Mouse (Mus musculus) kidney, embryonic 14.5 days (tissue): ENCODE measurements around the gene Irgm1. TPM values are rescaled to one million over a fixed set of nuclear protein-coding genes. Genes with fewer than 3 reads are reported as not detected.
"Not testable (repeated sequence)": the region's sequence is repeated elsewhere in the genome, so short reads cannot be mapped to it uniquely, and the experiment has no call there.

Source experiments
- ATAC-seq: fragments of 200-750 bp; cut with Nextera tagmentation; 2 replicates; pipeline ENCODE4 v1.8.0; 2017; ENCODE audit warnings: moderate number of reproducible peaks, mild to moderate bottlenecking, moderate TSS enrichment, moderate library complexity; ENCODE audit not compliant: low FRiP score, low TSS enrichment
- H3K27ac ChIP-seq: fragments of 300-500 bp; sonication (generic); 2 replicates; pipeline ENCODE4 v1.5.1; 2014; ENCODE audit warnings: low read depth, mild to moderate bottlenecking, low read length, moderate library complexity, mixed read lengths
- H3K27me3 ChIP-seq: fragments of 300-500 bp; sonication (generic); 2 replicates; pipeline ENCODE4 v1.6.1; 2014; ENCODE audit warnings: mild to moderate bottlenecking, low read length; ENCODE audit not compliant: control insufficient read depth, insufficient read depth
- H3K36me3 ChIP-seq: fragments of 300-500 bp; sonication (generic); 2 replicates; pipeline ENCODE4 v1.6.1; 2014; ENCODE audit warnings: low read length, mixed read lengths; ENCODE audit not compliant: control insufficient read depth, insufficient read depth
- H3K4me1 ChIP-seq: fragments of 300-500 bp; sonication (generic); 2 replicates; pipeline ENCODE4 v1.6.1; 2014; ENCODE audit warnings: low read length, mixed read lengths; ENCODE audit not compliant: control insufficient read depth, insufficient read depth
- H3K4me2 ChIP-seq: fragments of 300-500 bp; sonication (generic); replicated peaks from 2 replicates; pipeline ENCODE4 v1.6.1; 2014; ENCODE audit warnings: low read depth, mild to moderate bottlenecking, low read length
- H3K4me3 ChIP-seq: fragments of 300-500 bp; sonication (generic); 2 replicates; pipeline ENCODE4 v1.5.1; 2014; ENCODE audit warnings: mild to moderate bottlenecking, low read length
- H3K9ac ChIP-seq: fragments of 300-500 bp; sonication (generic); 2 replicates; pipeline ENCODE4 v1.6.1; 2014; ENCODE audit warnings: low read depth, mild to moderate bottlenecking, low read length, moderate library complexity
- H3K9me3 ChIP-seq: fragments of 300-500 bp; sonication (generic); 2 replicates; pipeline ENCODE4 v1.6.1; 2016; ENCODE audit warnings: low read length; ENCODE audit not compliant: control insufficient read depth
- WGBS: fragments of 180-500 bp; shearing (Covaris S2); extraction: QIAGEN DNeasy Blood & Tissue Kit; methylation state at CpG from one replicate; pipeline ENCODE4 v1.1.7; 2014; 5-methylcytosine and 5-hydroxymethylcytosine counted together
- polyA plus RNA-seq: library from polyadenylated mRNA; unstranded; fragments of >200 nt; fragmentation: Nextera tagmentation; extraction: Ambion mirVana; gene quantifications from 2 replicates; pipeline ENCODE4 v1.2.1, GENCODE M21; 2014

The Irgm1 gene
- polyA plus RNA-seq, 1 experiment from 2014 or later = 13.2 TPM

- no peak overlapping the region for H3K27ac ChIP-seq
- no peaks in the 10 kb centered on the region for H3K36me3 ChIP-seq
- H3K27me3 ChIP-seq = peaks cover 5% of the 10 kb centered on the region; the same call in 1 of the 2 replicates
- H3K9me3 ChIP-seq = no peaks in the 10 kb centered on the region
- no peak overlapping the region for H3K4me2 ChIP-seq
- 0 out of 2 replicates have a peak, but pooled peaks cover 2% of the 10 kb centered on the region for H3K4me1 ChIP-seq
- whole genome bisulfite sequencing = 66% methylated on average over 6 of the region's 6 CpGs
- no peak overlapping the region for H3K4me3 ChIP-seq
- no peak for ATAC-seq
- H3K9ac ChIP-seq = no peak overlapping the region
These were observed 43.6 kb downstream of the Irgm1 start for GRCm38 (mm10) chr11:48827926-48828325.

- Histone ChIP-seq H3K4me2 (peak overlapping the region; percentile 62), H3K4me1 (0 out of 2 replicates have a peak, but pooled peaks cover 2% of the 10 kb centered on the region), H3K4me3 (peak overlapping the region; percentile 44), H3K36me3 (no peaks in the 10 kb centered on the region), H3K27ac (peak overlapping the region; percentile 62; the same call in 1 of the 2 replicates), H3K9me3 (no peaks in the 10 kb centered on the region), H3K27me3 (peaks cover 5% of the 10 kb centered on the region; the same call in 1 of the 2 replicates), H3K9ac (peak overlapping the region; percentile 58; the same call in 1 of the 2 replicates)
- ATAC-seq = peak; percentile 37
- WGBS = 0% methylated on average over 6 of the region's 6 CpGs
These were observed 44.8 kb downstream of the Irgm1 start for GRCm38 (mm10) chr11:48826752-48827096.

- not testable (repeated sequence) for H3K4me1 ChIP-seq, H3K27me3 ChIP-seq, H3K9me3 ChIP-seq, H3K36me3 ChIP-seq
- Histone ChIP-seq H3K27ac (peak within 1 kb of the TSS; percentile 62; the same call in 1 of the 2 replicates), H3K4me3 (peak within 1 kb of the TSS; percentile 47), H3K4me2 (peak within 1 kb of the TSS; percentile 62), H3K9ac (peak within 1 kb of the TSS; percentile 58; the same call in 1 of the 2 replicates)
- ATAC-seq = peak; percentile 84
- under 1% methylated on average over 43 of the region's 92 CpGs for WGBS
These were observed 45.3 kb downstream of the Irgm1 start, which contains the start of the genes Trim7 and Gm12184 for GRCm38 (mm10) chr11:48825979-48826751. Gene Trim7 (plus strand): TSS chr11:48826140. Gene Gm12184 (minus strand): TSS chr11:48826655.

GRCm38 (mm10) chr11:48824311-48824830 is 47.1 kb downstream of the Irgm1 start:
- Histone ChIP-seq H3K4me3 (peak overlapping the region; percentile 47), H3K9ac (peak overlapping the region; percentile 40; the same call in 1 of the 2 replicates), H3K27me3 (peaks cover 5% of the 10 kb centered on the region; the same call in 1 of the 2 replicates), H3K4me1 (0 out of 2 replicates have a peak, but pooled peaks cover 2% of the 10 kb centered on the region), H3K4me2 (peak overlapping the region; percentile 72), H3K36me3 (no peaks in the 10 kb centered on the region), H3K27ac (no peak overlapping the region), H3K9me3 (no peaks in the 10 kb centered on the region)
- no peak for ATAC-seq
- 5% methylated on average over 22 of the region's 22 CpGs for WGBS

- Histone ChIP-seq H3K4me3 (peak overlapping the region; percentile 47), H3K36me3 (no peaks in the 10 kb centered on the region), H3K9ac (peak overlapping the region; percentile 40; the same call in 1 of the 2 replicates), H3K27ac (no peak overlapping the region), H3K27me3 (peaks cover 5% of the 10 kb centered on the region; the same call in 1 of the 2 replicates), H3K4me2 (peak overlapping the region; percentile 72), H3K4me1 (0 out of 2 replicates have a peak, but pooled peaks cover 2% of the 10 kb centered on the region), H3K9me3 (no peaks in the 10 kb centered on the region)
- WGBS = 1% methylated on average over 15 of the region's 15 CpGs
- ATAC-seq = 0 out of 2 replicates have a peak, but pooled peaks have one; percentile 26
These were observed 47.9 kb downstream of the Irgm1 start for GRCm38 (mm10) chr11:48823536-48823972.

GRCm38 (mm10) chr11:48822768-48823512 is 48.5 kb downstream of the Irgm1 start:
- WGBS = 38% methylated on average over 14 of the region's 14 CpGs
- peak overlapping the region; percentile 47 for H3K4me3 ChIP-seq
- H3K4me2 ChIP-seq = peak overlapping the region; percentile 72
- H3K9me3 ChIP-seq = no peaks in the 10 kb centered on the region
- H3K36me3 ChIP-seq = no peaks in the 10 kb centered on the region
- ATAC-seq = no peak
- 0 out of 2 replicates have a peak, but pooled peaks cover 2% of the 10 kb centered on the region for H3K4me1 ChIP-seq
- H3K9ac ChIP-seq = no peak overlapping the region
- no peak overlapping the region for H3K27ac ChIP-seq
- H3K27me3 ChIP-seq = peaks cover 5% of the 10 kb centered on the region; the same call in 1 of the 2 replicates

GRCm38 (mm10) chr11:48821299-48821698 is 50.2 kb downstream of the Irgm1 start:
- H3K27ac ChIP-seq, H3K9me3 ChIP-seq, H3K9ac ChIP-seq, H3K4me2 ChIP-seq, H3K4me3 ChIP-seq, ATAC-seq, H3K36me3 ChIP-seq, H3K4me1 ChIP-seq, H3K27me3 ChIP-seq: not testable (repeated sequence)
- WGBS = 81% methylated on average over 14 of the region's 14 CpGs

- no peak overlapping the region for H3K4me2 ChIP-seq
- peaks cover 11% of the 10 kb centered on the region for H3K4me1 ChIP-seq
- H3K4me3 ChIP-seq = no peak overlapping the region
- peaks cover 5% of the 10 kb centered on the region; the same call in 1 of the 2 replicates for H3K27me3 ChIP-seq
- no peak overlapping the region for H3K27ac ChIP-seq
- H3K36me3 ChIP-seq = peaks cover under 1% of the 10 kb centered on the region; the same call in 1 of the 2 replicates
- no peak overlapping the region for H3K9ac ChIP-seq
- H3K9me3 ChIP-seq = no peaks in the 10 kb centered on the region
- ATAC-seq = no peak
These were observed 51.2 kb downstream of the Irgm1 start for GRCm38 (mm10) chr11:48820308-48820674.
